Comparison of ENCODE assay signal across 10 mouse cellular contexts in the genomic region with DNA sequence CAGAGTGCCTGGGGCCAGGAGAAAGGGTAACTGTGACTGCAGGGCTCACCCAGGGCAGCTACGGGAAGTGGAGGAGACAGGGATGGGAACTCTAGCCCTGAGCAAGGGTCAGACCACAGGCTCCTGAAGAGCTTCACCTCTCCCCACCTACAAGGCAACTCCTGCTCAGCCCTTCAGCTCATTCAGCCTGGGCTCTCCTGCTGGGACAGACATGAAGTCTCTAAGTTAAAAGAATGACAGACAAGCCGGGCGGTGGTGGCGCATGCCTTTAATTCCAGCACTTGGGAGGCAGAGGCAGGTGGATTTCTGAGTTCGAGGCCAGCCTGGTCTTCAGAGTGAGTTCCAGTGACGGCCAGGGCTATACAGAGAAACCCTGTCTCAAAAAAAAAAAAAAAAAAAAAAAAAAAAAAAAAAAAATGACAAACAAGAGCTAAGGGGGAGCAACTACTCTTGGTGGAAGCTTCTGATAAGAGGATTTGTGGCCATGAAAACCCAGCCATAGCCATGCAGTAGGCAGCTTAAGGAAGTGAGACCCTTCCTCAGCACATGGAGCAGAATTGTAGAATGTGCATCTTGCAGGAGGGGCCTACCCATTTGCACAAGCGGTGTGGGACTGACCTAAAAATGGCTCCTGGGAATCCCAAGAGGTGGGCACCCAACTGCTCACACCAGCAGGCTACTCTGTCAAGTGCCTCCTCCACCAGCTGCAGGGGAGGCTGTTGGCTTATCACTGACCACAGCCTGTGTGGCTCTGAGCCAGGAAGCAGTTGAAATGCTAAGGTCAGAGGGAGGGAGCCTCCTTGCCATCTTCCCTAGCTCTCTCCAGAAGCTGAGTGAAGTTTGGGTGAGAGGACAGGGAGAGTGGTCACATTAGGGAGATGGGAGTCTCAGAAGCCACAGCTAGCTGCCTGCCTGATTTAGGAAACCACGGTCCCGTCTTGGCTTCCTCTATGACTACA. TPM values are rescaled to one million over a fixed set of nuclear protein-coding genes. Genes with fewer than 3 reads are reported as not detected.
DNase-seq lines count a peak whose midpoint lies in the region; ATAC-seq and TF ChIP-seq lines count a peak whose summit lies in the region.
"Had no signal": no experiment of that assay in that cellular context is flagged by ENCODE, and none has a peak within 500 bp of the region (broad histone marks: within the 10 kb centered on the region; RNA-seq: fewer than 3 reads in every experiment).

No protein-coding gene starts in this region.

- no peak for TF ChIP-seq POLR2A in CH12.LX (IDR thresholded peaks at IDR 0.05; ENCODE audit: low read depth, low read length)

- 79% methylated on average over 9 of the region's 9 CpGs for WGBS in midbrain, embryonic 12.5 days

- peaks cover 0 to 6% of the 10 kb centered on the region in 2 experiments for H3K36me3 ChIP-seq in CH12.LX (replicated peaks in 1 of 2; ENCODE audit: control insufficient read depth in 1 of 2, insufficient read depth in 1 of 2, low read length in 1 of 2)
- H3K36me3 ChIP-seq in midbrain, embryonic 12.5 days = no peaks in the 10 kb centered on the region

- ATAC-seq in hematopoietic stem cell, adult 5-6 weeks (replicated peaks in 1 of 2; ENCODE audit: insufficient read depth in 1 of 2, low FRiP score in 2 of 2, low TSS enrichment in 1 of 2, low read depth in 1 of 2, poor library complexity in 2 of 2, severe bottlenecking in 2 of 2) = peak; percentile 40 to 51
- no peak for ATAC-seq in midbrain, embryonic 12.5 days (ENCODE audit: low FRiP score, low read depth)
- no peak for ATAC-seq in CD4-positive, CD25-positive, alpha-beta regulatory T cell, adult 4 months

- TF ChIP-seq RAD21 in CH12.LX (IDR thresholded peaks at IDR 0.05; ENCODE audit: low read depth, low read length) = no peak

- peaks cover 41% of the 10 kb centered on the region for H3K27me3 ChIP-seq in CH12.LX (replicated peaks)
- H3K27me3 ChIP-seq in midbrain, embryonic 12.5 days = peaks cover 8% of the 10 kb centered on the region; the same call in 1 of the 2 replicates

- dilution Hi-C loops in CH12.LX (cut with MboI; ENCODE audit: extremely low pct_ligation_motif_present, extremely low pct_unique_long_range_greater_than_20kb, low sequenced_read_pairs) = no loop called here

- H3K27ac ChIP-seq in CH12.LX (ENCODE audit: insufficient read depth, low read depth) = no peak overlapping the region
- H3K27ac ChIP-seq in midbrain, embryonic 12.5 days (replicated peaks) = peak overlapping the region; percentile 97
- H3K27ac ChIP-seq: macrophage had no signal

- in situ Hi-C loops in CH12.LX (cut with MboI; ENCODE audit: low pct_ligation_motif_present, low pct_unique_long_range_greater_than_20kb, low sequenced_read_pairs) = no loop called here

- no peaks in the 10 kb centered on the region for H3K9me3 ChIP-seq in CH12.LX (replicated peaks; ENCODE audit: low read length)
- no peaks in the 10 kb centered on the region for H3K9me3 ChIP-seq in midbrain, embryonic 12.5 days

- no peak for TF ChIP-seq CTCF in CH12.LX (conservative IDR thresholded peaks at IDR 0.05 in 1 of 2, IDR thresholded peaks at IDR 0.05 in 1 of 2; ENCODE audit: low read depth in 2 of 2, low read length in 2 of 2)

- no peak overlapping the region for H3K9ac ChIP-seq in CH12.LX (ENCODE audit: insufficient read depth, low read depth)
- peak overlapping the region; percentile 96; the same call in 1 of the 2 replicates for H3K9ac ChIP-seq in midbrain, embryonic 12.5 days (replicated peaks)

- no peak for DNase-seq in CH12.LX (ENCODE audit: extremely low read depth)
- DNase-seq in NIH3T3 (ENCODE audit: low read depth) = peak; percentile 55
- DNase-seq in cerebellum, adult 11-12 months = no peak
- DNase-seq in c-Kit-positive CD71-positive TER-119-positive erythroid progenitor cells, embryonic 14.5 days (ENCODE audit: low spot score) = no peak
- DNase-seq: kidney, postnatal 14 days had no signal

- no peak overlapping the region for H3K4me3 ChIP-seq in CH12.LX (replicated peaks in 1 of 3; ENCODE audit: low read depth in 2 of 3, low read length in 2 of 3, poor library complexity in 1 of 3)
- peak overlapping the region; percentile 92; the same call in 1 of the 2 replicates for H3K4me3 ChIP-seq in midbrain, embryonic 12.5 days
- H3K4me3 ChIP-seq: erythroblast, embryonic 14.5 days had no signal

- no peaks in the 10 kb centered on the region for H3K79me2 ChIP-seq in CH12.LX (replicated peaks; ENCODE audit: control insufficient read depth, extremely low read depth, insufficient read depth, poor library complexity, severe bottlenecking)

- no peak for TF ChIP-seq EP300 in CH12.LX (IDR thresholded peaks at IDR 0.05; ENCODE audit: low read length)

- peaks cover 36 to 70% of the 10 kb centered on the region in 2 experiments for H3K4me1 ChIP-seq in CH12.LX (ENCODE audit: control insufficient read depth in 1 of 2, insufficient read depth in 2 of 2)
- H3K4me1 ChIP-seq in midbrain, embryonic 12.5 days = peaks cover 46% of the 10 kb centered on the region

- no peak overlapping the region; the same call in 1 of the 2 replicates for H3K4me2 ChIP-seq in CH12.LX (ENCODE audit: insufficient read depth, low read depth, poor library complexity, severe bottlenecking)
- peak overlapping the region; percentile 68 for H3K4me2 ChIP-seq in midbrain, embryonic 12.5 days (replicated peaks)

TF ChIP-seq in CH12.LX, 34 proteins besides CTCF, POLR2A, EP300 and RAD21:
- no peak for TF ChIP-seq SIN3A (IDR thresholded peaks at IDR 0.05; ENCODE audit: low read length)
- peak; percentile 76 for TF ChIP-seq ZNF384 (IDR thresholded peaks at IDR 0.05; ENCODE audit: low read depth, low read length)
- TF ChIP-seq RCOR1 (conservative IDR thresholded peaks at IDR 0.05; ENCODE audit: low read depth, low read length) = no peak
- no peak for TF ChIP-seq CHD2 (IDR thresholded peaks at IDR 0.05; ENCODE audit: low read length)

RNA-seq across cellular contexts. Expression of a gene that starts 2.0 kb away (rescaled TPM):
- total RNA-seq in CH12.LX (2012; rRNA removed) (0.04 TPM in 1 of 2 replicates, not detected in the other), CH12.LX (2014; rRNA removed) (not detected in 2 replicates)
- polyA plus RNA-seq in CH12.LX (2012; ENCODE audit: insufficient read length, low read depth) = 0.07 TPM in 1 of 2 replicates, not detected in the other
- not detected in 2 replicates for total RNA-seq in hematopoietic stem cell, adult 5-6 weeks (2017)
- 0.09 and 0.24 TPM in 2 replicates for polyA plus RNA-seq in midbrain, embryonic 12.5 days (2016; fragmentation: Nextera tagmentation; extraction: Ambion mirVana)
- polyA plus RNA-seq in CD4-positive, CD25-positive, alpha-beta regulatory T cell, adult 4 months (2017; shearing (Covaris generic)) = under 1 TPM in 1 of 2 experiments, not detected in 1; 0.17 TPM
- polyA plus RNA-seq: macrophage had no signal

RNA-seq across cellular contexts. Expression of a gene that starts 2.4 kb away (rescaled TPM):
- 1.8 and 3.1 TPM in 2 replicates for total RNA-seq in CH12.LX (2012; rRNA removed)
- 1.3 and 2.2 TPM in 2 replicates for total RNA-seq in CH12.LX (2014; rRNA removed)
- polyA plus RNA-seq in CH12.LX (2012; ENCODE audit: insufficient read length, low read depth) = 1.8 and 2.6 TPM in 2 replicates
- 0.89 TPM in 1 of 2 replicates, not detected in the other for total RNA-seq in hematopoietic stem cell, adult 5-6 weeks (2017)
- 1,098 and 1,155 TPM in 2 replicates for polyA plus RNA-seq in midbrain, embryonic 12.5 days (2016; fragmentation: Nextera tagmentation; extraction: Ambion mirVana)
- 1 to 10 TPM in 1 of 2 experiments, not detected in 1; 1.2 TPM for polyA plus RNA-seq in CD4-positive, CD25-positive, alpha-beta regulatory T cell, adult 4 months (2017; shearing (Covaris generic))
- polyA plus RNA-seq: macrophage had no signal

RNA-seq across cellular contexts. Expression of a gene that starts 14.5 kb away (rescaled TPM):
- 19.9 and 20.9 TPM in 2 replicates for total RNA-seq in CH12.LX (2012; rRNA removed)
- total RNA-seq in CH12.LX (2014; rRNA removed) = 16.8 and 17.9 TPM in 2 replicates
- 22.4 and 23.3 TPM in 2 replicates for polyA plus RNA-seq in CH12.LX (2012; ENCODE audit: insufficient read length, low read depth)
- 63.8 and 85.3 TPM in 2 replicates for total RNA-seq in hematopoietic stem cell, adult 5-6 weeks (2017)
- polyA plus RNA-seq in midbrain, embryonic 12.5 days (2016; fragmentation: Nextera tagmentation; extraction: Ambion mirVana) = 37.3 and 44.0 TPM in 2 replicates
- 10 to 100 TPM in 1 of 2 experiments, 1 to 10 TPM in 1; 6.9 to 14.2 TPM for polyA plus RNA-seq in CD4-positive, CD25-positive, alpha-beta regulatory T cell, adult 4 months (2017; shearing (Covaris generic))

RNA-seq across cellular contexts. Expression of a gene that starts 35.3 kb away (rescaled TPM):
- total RNA-seq in CH12.LX (2012; rRNA removed) = 142 and 168 TPM in 2 replicates
- 204 and 207 TPM in 2 replicates for total RNA-seq in CH12.LX (2014; rRNA removed)
- polyA plus RNA-seq in CH12.LX (2012; ENCODE audit: insufficient read length, low read depth) = 393 and 396 TPM in 2 replicates
- 126 and 245 TPM in 2 replicates for total RNA-seq in hematopoietic stem cell, adult 5-6 weeks (2017)
- polyA plus RNA-seq in midbrain, embryonic 12.5 days (2016; fragmentation: Nextera tagmentation; extraction: Ambion mirVana) = 202 and 232 TPM in 2 replicates
- polyA plus RNA-seq in CD4-positive, CD25-positive, alpha-beta regulatory T cell, adult 4 months (2017; shearing (Covaris generic)) = 10 to 100 TPM; 83.1 to 91.9 TPM

Comparison
In these comparisons a context has a peak if more than half of its experiments do, and no peak if none do; other contexts are left out.
1. ATAC-seq: peak in hematopoietic stem cell, adult 5-6 weeks (2 of 2); none in midbrain, embryonic 12.5 days (single experiment) and CD4-positive, CD25-positive, alpha-beta regulatory T cell, adult 4 months (single experiment).
2. RNA of a gene that starts 2.4 kb away (polyA plus RNA-seq): 1,098 to 1,155 TPM in midbrain, embryonic 12.5 days; 1.8 to 2.6 TPM in CH12.LX and 1.2 TPM in CD4-positive, CD25-positive, alpha-beta regulatory T cell, adult 4 months; every median in the first group is over 100 times any median in the second.